13 mouse cellular contexts compared by ENCODE assay signal in genomic region chr15:100628797-100629196, GRCm38 (mm10). TPM values are rescaled to one million over a fixed set of nuclear protein-coding genes. Genes with fewer than 3 reads are reported as not detected.
DNase-seq lines count a peak whose midpoint lies in the region; ATAC-seq and TF ChIP-seq lines count a peak whose summit lies in the region.
"Had no signal": no experiment of that assay in that cellular context is flagged by ENCODE, and none has a peak within 500 bp of the region (broad histone marks: within the 10 kb centered on the region; RNA-seq: fewer than 3 reads in every experiment).

No protein-coding gene starts in this region.

- H3K27me3 ChIP-seq in embryonic facial prominence, embryonic 11.5 days (ENCODE audit: control insufficient read depth, insufficient read depth, low read length), result no peaks in the 10 kb centered on the region
- H3K27me3 ChIP-seq in embryonic facial prominence, embryonic 10.5 days (replicated peaks; ENCODE audit: low read depth, poor library complexity, severe bottlenecking), result peaks cover 38% of the 10 kb centered on the region
- no peaks in the 10 kb centered on the region for H3K27me3 ChIP-seq in intestine, embryonic 15.5 days (replicated peaks)
- H3K27me3 ChIP-seq in intestine, postnatal 0 days (replicated peaks; ENCODE audit: control insufficient read depth, insufficient read depth, low read length), result no peaks in the 10 kb centered on the region
- H3K27me3 ChIP-seq in lung, embryonic 14.5 days (ENCODE audit: insufficient read depth, low read length), result no peaks in the 10 kb centered on the region

- peak; percentile 32 for DNase-seq in embryonic facial prominence, embryonic 11.5 days (ENCODE audit: low spot score)
- DNase-seq in embryonic facial prominence, embryonic 10.5 days (ENCODE audit: low spot score), result no peak
- peak; percentile 68 for DNase-seq in lung, embryonic 14.5 days
- no peak for DNase-seq in lung, adult 2 months
- peak; percentile 34 to 57 for DNase-seq in lung, postnatal 4 days
- no peak for DNase-seq in layer of hippocampus, postnatal 10 days (ENCODE audit: low spot score in 2 of 2)
- DNase-seq: adrenal gland, postnatal 10 days; cerebellum, adult 9-10 months; thymus, postnatal 4 days had no signal

- ATAC-seq in embryonic facial prominence, embryonic 11.5 days (replicated peaks; ENCODE audit: insufficient number of reproducible peaks, low FRiP score, low TSS enrichment, low read depth), result no peak
- no peak for ATAC-seq in intestine, embryonic 15.5 days
- ATAC-seq in intestine, postnatal 0 days, result no peak
- no peak for ATAC-seq in lung, embryonic 14.5 days (ENCODE audit: insufficient read depth)
- ATAC-seq: midbrain, embryonic 16.5 days had no signal

- no peaks in the 10 kb centered on the region for H3K9me3 ChIP-seq in embryonic facial prominence, embryonic 11.5 days (replicated peaks; ENCODE audit: control insufficient read depth, low read length)
- H3K9me3 ChIP-seq in embryonic facial prominence, embryonic 10.5 days, result no peaks in the 10 kb centered on the region
- no peaks in the 10 kb centered on the region for H3K9me3 ChIP-seq in intestine, embryonic 15.5 days
- H3K9me3 ChIP-seq in intestine, postnatal 0 days (ENCODE audit: control insufficient read depth), result no peaks in the 10 kb centered on the region
- H3K9me3 ChIP-seq in lung, embryonic 14.5 days (ENCODE audit: low read depth, low read length), result no peaks in the 10 kb centered on the region
- H3K9me3 ChIP-seq: hindbrain, embryonic 15.5 days had no signal

- 39% methylated on average over 7 of the region's 7 CpGs for WGBS in embryonic facial prominence, embryonic 11.5 days
- 38% methylated on average over 7 of the region's 7 CpGs for WGBS in embryonic facial prominence, embryonic 10.5 days
- WGBS in intestine, embryonic 15.5 days, result 40% methylated on average over 7 of the region's 7 CpGs
- 38% methylated on average over 7 of the region's 7 CpGs for WGBS in intestine, postnatal 0 days
- WGBS in lung, embryonic 14.5 days, result 43% methylated on average over 7 of the region's 7 CpGs
- 38% methylated on average over 7 of the region's 7 CpGs for WGBS in lung, adult 2 months

- H3K9ac ChIP-seq in embryonic facial prominence, embryonic 11.5 days (replicated peaks; ENCODE audit: low read length), result no peak overlapping the region
- H3K9ac ChIP-seq in intestine, embryonic 15.5 days, result no peak overlapping the region
- no peak overlapping the region for H3K9ac ChIP-seq in intestine, postnatal 0 days (ENCODE audit: low read depth, low read length)
- H3K9ac ChIP-seq in lung, embryonic 14.5 days, result no peak overlapping the region
- H3K9ac ChIP-seq: hindbrain, embryonic 15.5 days had no signal

- no peaks in the 10 kb centered on the region for H3K36me3 ChIP-seq in embryonic facial prominence, embryonic 11.5 days (replicated peaks; ENCODE audit: control insufficient read depth, insufficient read depth, low read depth, low read length)
- no peaks in the 10 kb centered on the region for H3K36me3 ChIP-seq in embryonic facial prominence, embryonic 10.5 days (replicated peaks)
- no peaks in the 10 kb centered on the region for H3K36me3 ChIP-seq in intestine, embryonic 15.5 days
- peaks cover 6% of the 10 kb centered on the region; the same call in 1 of the 2 replicates for H3K36me3 ChIP-seq in intestine, postnatal 0 days (ENCODE audit: control insufficient read depth, insufficient read depth)
- H3K36me3 ChIP-seq in lung, embryonic 14.5 days (ENCODE audit: insufficient read depth), result no peaks in the 10 kb centered on the region
- H3K36me3 ChIP-seq: hindbrain, embryonic 15.5 days had no signal

- H3K4me3 ChIP-seq in embryonic facial prominence, embryonic 11.5 days (ENCODE audit: low read depth, low read length), result no peak overlapping the region
- no peak overlapping the region for H3K4me3 ChIP-seq in embryonic facial prominence, embryonic 10.5 days
- no peak overlapping the region for H3K4me3 ChIP-seq in intestine, embryonic 15.5 days (replicated peaks)
- no peak overlapping the region for H3K4me3 ChIP-seq in intestine, postnatal 0 days (ENCODE audit: low read depth, low read length)
- no peak overlapping the region for H3K4me3 ChIP-seq in lung, embryonic 14.5 days (ENCODE audit: low read depth, low read length)
- H3K4me3 ChIP-seq in lung, adult 2 months (replicated peaks; ENCODE audit: extremely low read depth, low read depth, low read length), result no peak overlapping the region
- H3K4me3 ChIP-seq: hindbrain, embryonic 15.5 days had no signal

- TF ChIP-seq CTCF in intestine, postnatal 0 days (IDR thresholded peaks at IDR 0.05; ENCODE audit: low read depth), result no peak
- no peak for TF ChIP-seq CTCF in lung, embryonic 14.5 days (IDR thresholded peaks at IDR 0.05; ENCODE audit: low read depth)
- no peak for TF ChIP-seq CTCF in lung, adult 2 months (IDR thresholded peaks at IDR 0.05; ENCODE audit: insufficient read depth, low read length)

- 0 out of 2 replicates have a peak, but pooled peaks cover 3% of the 10 kb centered on the region for H3K4me1 ChIP-seq in embryonic facial prominence, embryonic 11.5 days (ENCODE audit: control insufficient read depth, insufficient read depth, low read length)
- H3K4me1 ChIP-seq in embryonic facial prominence, embryonic 10.5 days, result peaks cover 20% of the 10 kb centered on the region
- peaks cover 11% of the 10 kb centered on the region for H3K4me1 ChIP-seq in intestine, embryonic 15.5 days (replicated peaks)
- H3K4me1 ChIP-seq in intestine, postnatal 0 days (replicated peaks; ENCODE audit: control insufficient read depth, insufficient read depth, low read length), result peaks cover 6% of the 10 kb centered on the region
- no peaks in the 10 kb centered on the region for H3K4me1 ChIP-seq in lung, embryonic 14.5 days (ENCODE audit: insufficient read depth)
- H3K4me1 ChIP-seq in lung, adult 2 months (ENCODE audit: control insufficient read depth, insufficient read depth, low read length), result peaks cover 22% of the 10 kb centered on the region
- H3K4me1 ChIP-seq: hindbrain, embryonic 15.5 days had no signal

- H3K27ac ChIP-seq in embryonic facial prominence, embryonic 11.5 days (replicated peaks; ENCODE audit: low read depth, low read length), result no peak overlapping the region
- no peak overlapping the region for H3K27ac ChIP-seq in embryonic facial prominence, embryonic 10.5 days (replicated peaks)
- H3K27ac ChIP-seq in intestine, embryonic 15.5 days, result no peak overlapping the region
- H3K27ac ChIP-seq in intestine, postnatal 0 days (ENCODE audit: low read depth, low read length), result no peak overlapping the region
- no peak overlapping the region for H3K27ac ChIP-seq in lung, embryonic 14.5 days (ENCODE audit: low read depth)
- H3K27ac ChIP-seq: hindbrain, embryonic 15.5 days had no signal

- no peak overlapping the region for H3K4me2 ChIP-seq in embryonic facial prominence, embryonic 11.5 days (ENCODE audit: low read depth, low read length)
- 0 out of 2 replicates have a peak overlapping the region, but pooled peaks have one; percentile 6 for H3K4me2 ChIP-seq in intestine, embryonic 15.5 days (replicated peaks)
- H3K4me2 ChIP-seq in intestine, postnatal 0 days (replicated peaks; ENCODE audit: low read depth), result no peak overlapping the region
- H3K4me2 ChIP-seq in lung, embryonic 14.5 days, result no peak overlapping the region
- H3K4me2 ChIP-seq: hindbrain, embryonic 15.5 days had no signal

- no peak for TF ChIP-seq POLR2A in lung, adult 2 months (IDR thresholded peaks at IDR 0.05; ENCODE audit: borderline replicate concordance, extremely low read depth, low read depth, low read length)

RNA-seq across cellular contexts. Expression of gene Smagp, which starts 7.9 kb away (rescaled TPM):
- 4.0 and 5.4 TPM in 2 replicates for polyA plus RNA-seq in embryonic facial prominence, embryonic 11.5 days (2014; fragmentation: Nextera tagmentation; extraction: Ambion mirVana)
- 4.9 and 7.3 TPM in 2 replicates for polyA plus RNA-seq in embryonic facial prominence, embryonic 10.5 days (2016; fragmentation: Nextera tagmentation; extraction: Ambion mirVana)
- 37.7 and 41.2 TPM in 2 replicates for polyA plus RNA-seq in intestine, embryonic 15.5 days (2015; fragmentation: Nextera tagmentation; extraction: Ambion mirVana)
- 77.1 and 88.6 TPM in 2 replicates for polyA plus RNA-seq in intestine, postnatal 0 days (2015; fragmentation: Nextera tagmentation; extraction: Ambion mirVana)
- polyA plus RNA-seq in lung, embryonic 14.5 days (2014; fragmentation: Nextera tagmentation; extraction: Ambion mirVana), result 9.5 and 11.9 TPM in 2 replicates
- polyA plus RNA-seq in lung, adult 2 months (2012; rRNA removed), result 102 and 115 TPM in 2 replicates
- total RNA-seq in layer of hippocampus, postnatal 10 days (2021), result 1 to 10 TPM; 1.7 to 4.1 TPM

RNA-seq across cellular contexts. Expression of gene Dazap2, which starts 13.6 kb away (rescaled TPM):
- polyA plus RNA-seq in embryonic facial prominence, embryonic 11.5 days (2014; fragmentation: Nextera tagmentation; extraction: Ambion mirVana), result 210 and 213 TPM in 2 replicates
- 200 and 212 TPM in 2 replicates for polyA plus RNA-seq in embryonic facial prominence, embryonic 10.5 days (2016; fragmentation: Nextera tagmentation; extraction: Ambion mirVana)
- polyA plus RNA-seq in intestine, embryonic 15.5 days (2015; fragmentation: Nextera tagmentation; extraction: Ambion mirVana), result 245 and 263 TPM in 2 replicates
- 354 and 373 TPM in 2 replicates for polyA plus RNA-seq in intestine, postnatal 0 days (2015; fragmentation: Nextera tagmentation; extraction: Ambion mirVana)
- 210 and 231 TPM in 2 replicates for polyA plus RNA-seq in lung, embryonic 14.5 days (2014; fragmentation: Nextera tagmentation; extraction: Ambion mirVana)
- polyA plus RNA-seq in lung, adult 2 months (2012; rRNA removed), result 846 and 1,111 TPM in 2 replicates
- 10 to 100 TPM; 78.4 to 92.4 TPM for total RNA-seq in layer of hippocampus, postnatal 10 days (2021)

RNA-seq across cellular contexts. Expression of gene Pou6f1, which starts 29.0 kb away (rescaled TPM):
- 5.9 TPM in 2 replicates for polyA plus RNA-seq in embryonic facial prominence, embryonic 11.5 days (2014; fragmentation: Nextera tagmentation; extraction: Ambion mirVana)
- polyA plus RNA-seq in embryonic facial prominence, embryonic 10.5 days (2016; fragmentation: Nextera tagmentation; extraction: Ambion mirVana), result 3.7 and 5.4 TPM in 2 replicates
- 4.0 and 4.4 TPM in 2 replicates for polyA plus RNA-seq in intestine, embryonic 15.5 days (2015; fragmentation: Nextera tagmentation; extraction: Ambion mirVana)
- polyA plus RNA-seq in intestine, postnatal 0 days (2015; fragmentation: Nextera tagmentation; extraction: Ambion mirVana), result 3.0 and 4.3 TPM in 2 replicates
- polyA plus RNA-seq in lung, embryonic 14.5 days (2014; fragmentation: Nextera tagmentation; extraction: Ambion mirVana), result 6.5 and 7.6 TPM in 2 replicates
- polyA plus RNA-seq in lung, adult 2 months (2012; rRNA removed), result 34.8 and 40.2 TPM in 2 replicates
- 100 to 1,000 TPM; 104 to 107 TPM for total RNA-seq in layer of hippocampus, postnatal 10 days (2021)

RNA-seq across cellular contexts. Expression of gene Bin2, which starts 40.6 kb away (rescaled TPM):
- 2.1 and 3.7 TPM in 2 replicates for polyA plus RNA-seq in embryonic facial prominence, embryonic 11.5 days (2014; fragmentation: Nextera tagmentation; extraction: Ambion mirVana)
- polyA plus RNA-seq in embryonic facial prominence, embryonic 10.5 days (2016; fragmentation: Nextera tagmentation; extraction: Ambion mirVana), result 2.1 and 4.0 TPM in 2 replicates
- 6.7 and 7.2 TPM in 2 replicates for polyA plus RNA-seq in intestine, embryonic 15.5 days (2015; fragmentation: Nextera tagmentation; extraction: Ambion mirVana)
- polyA plus RNA-seq in intestine, postnatal 0 days (2015; fragmentation: Nextera tagmentation; extraction: Ambion mirVana), result 5.8 and 7.3 TPM in 2 replicates
- polyA plus RNA-seq in lung, embryonic 14.5 days (2014; fragmentation: Nextera tagmentation; extraction: Ambion mirVana), result 4.8 TPM in 2 replicates
- polyA plus RNA-seq in lung, adult 2 months (2012; rRNA removed), result 19.1 and 23.9 TPM in 2 replicates
- 1 to 10 TPM; 3.9 to 4.8 TPM for total RNA-seq in layer of hippocampus, postnatal 10 days (2021)

RNA-seq across cellular contexts. Expression of gene Cela1, which starts 58.9 kb away (rescaled TPM):
- polyA plus RNA-seq in embryonic facial prominence, embryonic 11.5 days (2014; fragmentation: Nextera tagmentation; extraction: Ambion mirVana), result 1.00 and 3.4 TPM in 2 replicates
- polyA plus RNA-seq in embryonic facial prominence, embryonic 10.5 days (2016; fragmentation: Nextera tagmentation; extraction: Ambion mirVana), result 1.7 and 2.2 TPM in 2 replicates
- 104 and 271 TPM in 2 replicates for polyA plus RNA-seq in intestine, embryonic 15.5 days (2015; fragmentation: Nextera tagmentation; extraction: Ambion mirVana)
- 37.2 and 41.1 TPM in 2 replicates for polyA plus RNA-seq in intestine, postnatal 0 days (2015; fragmentation: Nextera tagmentation; extraction: Ambion mirVana)
- polyA plus RNA-seq in lung, embryonic 14.5 days (2014; fragmentation: Nextera tagmentation; extraction: Ambion mirVana), result 0.97 and 1.2 TPM in 2 replicates
- 4.7 and 17.3 TPM in 2 replicates for polyA plus RNA-seq in lung, adult 2 months (2012; rRNA removed)
- total RNA-seq in layer of hippocampus, postnatal 10 days (2021), result 1 to 10 TPM in 1 of 2 experiments, under 1 TPM in 1; 0.87 to 1.7 TPM

Comparison
In these comparisons a context has a peak if more than half of its experiments do, and no peak if none do; other contexts are left out.
1. DNase-seq: peak in embryonic facial prominence, embryonic 11.5 days (single experiment), lung, embryonic 14.5 days (single experiment) and lung, postnatal 4 days (2 of 2); none in embryonic facial prominence, embryonic 10.5 days (single experiment), lung, adult 2 months (single experiment) and layer of hippocampus, postnatal 10 days (0 of 2).